Mouse (Mus musculus) heart, embryonic 12.5 days (tissue): ENCODE data around the gene Ooep. TPM values are rescaled to one million over a fixed set of nuclear protein-coding genes. Genes with fewer than 3 reads are reported as not detected.

Experiments used
- ATAC-seq: fragments of 200-750 bp; cut with Nextera tagmentation; 2 replicates; pipeline ENCODE4 v1.8.0; 2017; ENCODE audit warnings: moderate TSS enrichment, moderate library complexity; ENCODE audit not compliant: insufficient number of reproducible peaks, low FRiP score
- H3K27ac ChIP-seq: fragments of 300-500 bp; sonication (generic); 2 replicates; pipeline ENCODE4 v1.5.1; 2016; ENCODE audit warnings: mild to moderate bottlenecking, moderate library complexity; ENCODE audit not compliant: poor library complexity, severe bottlenecking
- H3K27me3 ChIP-seq: fragments of 300-500 bp; sonication (generic); replicated peaks from 2 replicates; pipeline ENCODE4 v1.6.1; 2016; ENCODE audit warnings: mild to moderate bottlenecking, moderate library complexity
- H3K36me3 ChIP-seq: fragments of 300-500 bp; sonication (generic); 2 replicates; pipeline ENCODE4 v1.6.1; 2016; ENCODE audit warnings: mild to moderate bottlenecking, moderate library complexity
- H3K4me1 ChIP-seq: fragments of 300-500 bp; sonication (generic); replicated peaks from 2 replicates; pipeline ENCODE4 v1.6.1; 2016; ENCODE audit warnings: mild to moderate bottlenecking
- H3K4me2 ChIP-seq: fragments of 300-500 bp; sonication (generic); 2 replicates; pipeline ENCODE4 v1.6.1; 2016; ENCODE audit warnings: mild to moderate bottlenecking, moderate library complexity
- H3K4me3 ChIP-seq: fragments of 300-500 bp; sonication (generic); 2 replicates; pipeline ENCODE4 v1.5.1; 2016; ENCODE audit warnings: mild to moderate bottlenecking
- H3K9ac ChIP-seq: fragments of 300-500 bp; sonication (generic); 2 replicates; pipeline ENCODE4 v1.6.1; 2016; ENCODE audit warnings: mild to moderate bottlenecking, moderate library complexity
- H3K9me3 ChIP-seq: fragments of 300-500 bp; sonication (generic); replicated peaks from 2 replicates; pipeline ENCODE4 v1.6.1; 2016; ENCODE audit warnings: mild to moderate bottlenecking, moderate library complexity
- WGBS: fragments of 180-500 bp; shearing (Covaris S2); methylation state at CpG from one replicate; pipeline ENCODE4 v1.1.7; 2016; 5-methylcytosine and 5-hydroxymethylcytosine counted together
- polyA plus RNA-seq: library from polyadenylated mRNA; unstranded; fragments of >200 nt; fragmentation: Nextera tagmentation; extraction: Ambion mirVana; gene quantifications from 2 replicates; pipeline ENCODE4 v1.2.1, GENCODE M21; 2016

Ooep gene
- polyA plus RNA-seq, 1 experiment from 2014 or later = 0.56 TPM

DNA sequence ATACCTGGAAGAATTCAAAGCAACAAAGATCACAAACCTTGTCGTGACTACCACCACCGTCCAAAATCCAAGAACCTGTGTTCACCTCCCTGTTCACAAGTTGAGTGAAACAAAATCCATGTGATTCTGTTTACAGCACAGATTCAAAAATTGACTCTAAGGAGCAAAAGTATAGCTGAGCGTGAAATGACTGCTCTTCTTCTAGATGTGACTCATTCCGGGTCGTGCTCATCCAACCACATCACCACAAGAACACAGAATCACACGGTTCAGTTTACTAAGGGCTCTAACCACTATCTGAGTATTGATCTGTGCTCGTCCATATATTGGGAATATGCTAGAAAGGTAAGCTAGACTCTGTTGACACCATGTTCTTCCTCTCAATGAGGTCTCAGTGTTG is 8.4 kb upstream of the Ooep start:
- Histone ChIP-seq H3K4me3 (no peak overlapping the region), H3K27ac (no peak overlapping the region), H3K4me1 (no peaks in the 10 kb centered on the region), H3K9me3 (no peaks in the 10 kb centered on the region), H3K36me3 (no peaks in the 10 kb centered on the region), H3K27me3 (peaks cover 15% of the 10 kb centered on the region), H3K4me2 (no peak overlapping the region), H3K9ac (no peak overlapping the region)
- WGBS = 78% methylated on average over 7 of the region's 7 CpGs
- no peak for ATAC-seq

- no peak overlapping the region for H3K27ac ChIP-seq
- no peaks in the 10 kb centered on the region for H3K9me3 ChIP-seq
- H3K4me3 ChIP-seq = no peak overlapping the region
- WGBS = 56% methylated on average over 3 of the region's 3 CpGs
- no peak overlapping the region for H3K4me2 ChIP-seq
- H3K9ac ChIP-seq = no peak overlapping the region
- no peaks in the 10 kb centered on the region for H3K36me3 ChIP-seq
- no peaks in the 10 kb centered on the region for H3K4me1 ChIP-seq
- no peak for ATAC-seq
- H3K27me3 ChIP-seq = peaks cover 5% of the 10 kb centered on the region
Observed at GRCm38 (mm10) chr9:78385893-78386292, 7.4 kb upstream of the Ooep start.

DNA sequence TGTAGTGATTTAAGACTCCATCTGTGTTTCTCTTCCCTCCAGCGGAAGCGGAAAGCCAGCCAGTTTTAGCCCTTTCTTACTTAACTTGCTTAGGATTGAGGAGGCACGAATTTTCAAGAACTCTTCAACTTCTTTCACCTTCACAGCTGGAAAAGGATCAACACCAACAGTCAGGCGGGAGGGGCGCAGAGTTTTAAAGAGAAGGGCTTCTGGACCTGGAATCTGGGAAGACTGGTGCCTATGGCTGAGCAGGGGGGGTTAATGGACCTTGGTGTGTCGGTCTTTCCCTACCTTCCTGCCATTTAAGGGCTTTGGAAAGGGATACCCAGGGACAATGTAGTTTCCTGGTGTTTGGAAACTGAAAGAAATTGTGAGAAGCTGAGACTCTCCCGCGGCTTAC is 979 bp downstream of the Ooep start:
- WGBS = 41% methylated on average over 8 of the region's 8 CpGs
- H3K27ac ChIP-seq = no peak overlapping the region
- ATAC-seq = no peak
- peaks cover 10% of the 10 kb centered on the region for H3K4me1 ChIP-seq
- peak overlapping the region; percentile 85 for H3K4me2 ChIP-seq
- no peaks in the 10 kb centered on the region for H3K27me3 ChIP-seq
- no peaks in the 10 kb centered on the region for H3K9me3 ChIP-seq
- no peak overlapping the region for H3K9ac ChIP-seq
- H3K4me3 ChIP-seq = peak overlapping the region; percentile 44; the same call in 1 of the 2 replicates
- no peaks in the 10 kb centered on the region for H3K36me3 ChIP-seq

GRCm38 (mm10) chr9:78375486-78375885 is 3.0 kb downstream of the Ooep start:
- no peaks in the 10 kb centered on the region for H3K27me3 ChIP-seq
- H3K4me2 ChIP-seq = no peak overlapping the region
- H3K36me3 ChIP-seq = no peaks in the 10 kb centered on the region
- peaks cover 10% of the 10 kb centered on the region for H3K4me1 ChIP-seq
- H3K27ac ChIP-seq = no peak overlapping the region
- 69% methylated on average over 4 of the region's 4 CpGs for WGBS
- H3K9ac ChIP-seq = no peak overlapping the region
- H3K4me3 ChIP-seq = no peak overlapping the region
- no peak for ATAC-seq
- no peaks in the 10 kb centered on the region for H3K9me3 ChIP-seq

DNA sequence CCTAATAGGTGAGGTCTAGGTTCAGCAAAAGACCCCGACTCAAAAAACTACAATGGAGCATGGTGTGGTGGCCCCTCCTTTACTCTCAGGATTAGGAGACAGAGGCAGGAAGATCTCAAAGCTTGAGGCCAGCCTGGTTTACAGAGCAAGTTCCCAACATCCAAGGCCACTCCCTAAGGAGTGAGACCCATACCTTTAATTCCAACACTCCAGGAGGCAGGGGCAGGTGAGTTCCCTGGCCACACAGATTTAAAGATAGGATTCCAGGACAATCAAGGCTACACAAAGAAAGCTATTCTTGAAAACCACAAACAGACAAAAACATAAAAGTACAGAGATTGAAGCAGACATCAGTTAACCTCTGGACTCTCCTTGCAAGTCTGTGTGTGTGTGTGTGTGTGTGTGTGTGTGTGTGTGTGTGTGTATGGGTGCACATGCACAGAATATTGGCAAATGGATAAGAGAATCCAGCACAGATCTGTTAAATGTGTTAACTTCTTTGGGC is 3.6 kb downstream of the Ooep start:
- H3K9ac ChIP-seq = no peak overlapping the region
- WGBS = 71% methylated on average over 1 of the region's 1 CpGs
- no peaks in the 10 kb centered on the region for H3K9me3 ChIP-seq
- no peak overlapping the region for H3K4me2 ChIP-seq
- no peaks in the 10 kb centered on the region for H3K27me3 ChIP-seq
- no peak for ATAC-seq
- H3K27ac ChIP-seq = no peak overlapping the region
- H3K4me1 ChIP-seq = peaks cover 10% of the 10 kb centered on the region
- no peaks in the 10 kb centered on the region for H3K36me3 ChIP-seq
- no peak overlapping the region for H3K4me3 ChIP-seq

DNA sequence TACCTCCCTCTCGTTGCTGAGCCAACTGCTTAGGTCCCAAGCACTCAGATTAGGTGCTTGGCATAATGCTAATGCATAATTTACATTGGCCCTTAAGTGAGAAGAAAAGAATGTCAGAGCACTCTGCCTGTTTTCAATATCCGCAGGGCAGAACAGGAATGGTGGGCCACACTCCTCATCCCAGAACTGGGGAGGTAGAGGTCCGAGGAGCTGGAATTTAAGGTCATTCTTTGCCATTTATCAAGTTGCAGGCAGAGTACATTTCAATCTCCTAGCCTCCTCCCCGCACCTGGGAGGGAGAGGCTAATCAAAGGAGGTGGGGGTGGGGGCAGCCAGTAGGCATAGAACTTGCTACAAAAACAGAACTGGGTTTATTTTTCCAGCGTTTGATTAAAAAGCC is 4.1 kb downstream of the Ooep start:
- no peak overlapping the region for H3K27ac ChIP-seq
- H3K9ac ChIP-seq = no peak overlapping the region
- peaks cover 10% of the 10 kb centered on the region for H3K4me1 ChIP-seq
- WGBS = 46% methylated on average over 5 of the region's 5 CpGs
- H3K4me3 ChIP-seq = no peak overlapping the region
- no peaks in the 10 kb centered on the region for H3K9me3 ChIP-seq
- ATAC-seq = no peak
- H3K36me3 ChIP-seq = no peaks in the 10 kb centered on the region
- H3K27me3 ChIP-seq = no peaks in the 10 kb centered on the region
- no peak overlapping the region for H3K4me2 ChIP-seq

DNA sequence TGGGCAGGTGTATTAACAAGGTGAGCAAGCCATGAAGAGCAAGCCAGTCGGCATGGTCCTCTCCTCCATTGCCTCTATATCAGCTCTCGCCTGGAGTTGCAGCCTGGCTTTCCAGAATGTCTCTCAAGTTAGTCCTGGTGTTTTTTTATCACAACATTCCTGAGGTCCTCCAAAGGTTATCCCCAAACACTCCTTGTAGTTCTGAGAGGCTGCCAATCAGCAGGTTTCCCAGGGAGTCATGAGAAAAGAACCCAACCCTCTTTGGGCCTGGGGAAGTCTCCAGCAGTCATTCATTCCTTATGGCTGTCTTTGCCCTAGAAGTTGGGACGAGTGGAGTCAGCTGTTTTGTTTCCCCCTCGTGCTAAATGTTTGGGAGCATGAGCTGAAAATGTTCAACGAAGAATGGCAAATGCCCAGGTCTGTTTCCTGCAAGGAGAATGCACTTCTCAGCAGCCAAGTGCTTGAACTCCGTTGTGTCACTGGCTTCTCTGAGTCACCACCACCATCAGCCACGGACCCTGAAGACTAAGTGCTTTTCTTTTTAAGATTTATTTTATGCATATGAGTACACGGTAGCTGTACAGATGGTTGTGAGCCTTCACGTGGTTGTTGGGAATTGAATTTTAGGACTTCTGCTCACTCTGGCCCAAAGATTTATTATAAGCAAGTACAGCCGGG is 5.6 kb downstream of the Ooep start:
- no peak for ATAC-seq
- H3K27ac ChIP-seq = no peak overlapping the region
- peaks cover 3% of the 10 kb centered on the region; the same call in 1 of the 2 replicates for H3K4me1 ChIP-seq
- H3K27me3 ChIP-seq = no peaks in the 10 kb centered on the region
- H3K36me3 ChIP-seq = no peaks in the 10 kb centered on the region
- no peak overlapping the region for H3K4me2 ChIP-seq
- WGBS = 64% methylated on average over 10 of the region's 10 CpGs
- no peak overlapping the region for H3K9ac ChIP-seq
- no peak overlapping the region for H3K4me3 ChIP-seq
- H3K9me3 ChIP-seq = 0 out of 2 replicates have a peak, but pooled peaks cover 2% of the 10 kb centered on the region

DNA sequence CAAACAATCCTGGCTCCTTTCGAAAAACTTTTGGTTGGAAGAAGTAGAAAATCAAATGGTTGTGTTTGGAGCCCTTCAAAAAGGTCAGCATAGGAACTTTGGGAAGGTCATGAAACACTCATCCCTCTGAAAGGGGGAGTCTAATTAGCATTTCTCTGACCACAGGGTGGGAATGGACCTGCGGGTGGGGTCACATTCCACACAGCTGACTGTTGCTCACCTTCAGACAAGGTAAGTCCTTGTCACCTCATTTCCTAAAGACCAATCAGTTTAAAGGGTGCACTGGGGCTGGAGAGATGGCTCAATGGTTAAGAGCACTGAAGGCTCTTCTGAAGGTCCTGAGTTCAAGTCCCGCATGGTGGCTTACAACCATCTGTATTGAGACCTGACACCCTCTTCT is 7.1 kb downstream of the Ooep start:
- Histone ChIP-seq H3K36me3 (no peaks in the 10 kb centered on the region), H3K9ac (no peak overlapping the region), H3K4me1 (no peaks in the 10 kb centered on the region; the same call in 1 of the 2 replicates), H3K27me3 (no peaks in the 10 kb centered on the region), H3K27ac (no peak overlapping the region), H3K4me2 (no peak overlapping the region), H3K9me3 (0 out of 2 replicates have a peak, but pooled peaks cover 3% of the 10 kb centered on the region), H3K4me3 (no peak overlapping the region)
- ATAC-seq = no peak
- 89% methylated on average over 3 of the region's 3 CpGs for WGBS

- H3K4me3 ChIP-seq = no peak overlapping the region
- H3K36me3 ChIP-seq = no peaks in the 10 kb centered on the region
- H3K9ac ChIP-seq = no peak overlapping the region
- no peaks in the 10 kb centered on the region; the same call in 1 of the 2 replicates for H3K4me1 ChIP-seq
- H3K4me2 ChIP-seq = no peak overlapping the region
- no peaks in the 10 kb centered on the region for H3K27me3 ChIP-seq
- WGBS = 83% methylated on average over 7 of the region's 7 CpGs
- no peak overlapping the region for H3K27ac ChIP-seq
- no peak for ATAC-seq
- 0 out of 2 replicates have a peak, but pooled peaks cover 3% of the 10 kb centered on the region for H3K9me3 ChIP-seq
Observed at GRCm38 (mm10) chr9:78369786-78370185, 8.7 kb downstream of the Ooep start.

GRCm38 (mm10) chr9:78369349-78369748 is 9.2 kb downstream of the Ooep start:
- H3K27ac ChIP-seq = no peak overlapping the region
- no peak overlapping the region for H3K4me3 ChIP-seq
- no peak overlapping the region for H3K9ac ChIP-seq
- no peaks in the 10 kb centered on the region for H3K36me3 ChIP-seq
- ATAC-seq = no peak
- H3K4me1 ChIP-seq = no peaks in the 10 kb centered on the region; the same call in 1 of the 2 replicates
- no peak overlapping the region for H3K4me2 ChIP-seq
- H3K27me3 ChIP-seq = no peaks in the 10 kb centered on the region
- 0 out of 2 replicates have a peak, but pooled peaks cover 3% of the 10 kb centered on the region for H3K9me3 ChIP-seq
- 84% methylated on average over 2 of the region's 2 CpGs for WGBS

GRCm38 (mm10) chr9:78368671-78369293 is 9.7 kb downstream of the Ooep start:
- Histone ChIP-seq H3K9me3 (0 out of 2 replicates have a peak, but pooled peaks cover 3% of the 10 kb centered on the region), H3K9ac (no peak overlapping the region), H3K4me3 (no peak overlapping the region), H3K4me2 (no peak overlapping the region), H3K36me3 (no peaks in the 10 kb centered on the region), H3K4me1 (no peaks in the 10 kb centered on the region; the same call in 1 of the 2 replicates), H3K27me3 (no peaks in the 10 kb centered on the region), H3K27ac (no peak overlapping the region)
- 72% methylated on average over 3 of the region's 3 CpGs for WGBS
- no peak for ATAC-seq
